Mouse (Mus musculus) natural killer cell, adult 2 months (primary cell): ENCODE results near the gene Nfil3.

Source experiments
- DNase-seq, 2 experiments: peaks; one replicate each; pipeline ENCODE4 v3.0.0; 2022; ENCODE audit warnings: low spot score in 2 of 2

Gene Nfil3

GRCm38 (mm10) chr13:52940956-52941355 is 39.9 kb downstream of the Nfil3 start:
- no peak for DNase-seq

- DNase-seq = no peak
Observed at GRCm38 (mm10) chr13:52930582-52930981, 50.3 kb downstream of the Nfil3 start.

DNA sequence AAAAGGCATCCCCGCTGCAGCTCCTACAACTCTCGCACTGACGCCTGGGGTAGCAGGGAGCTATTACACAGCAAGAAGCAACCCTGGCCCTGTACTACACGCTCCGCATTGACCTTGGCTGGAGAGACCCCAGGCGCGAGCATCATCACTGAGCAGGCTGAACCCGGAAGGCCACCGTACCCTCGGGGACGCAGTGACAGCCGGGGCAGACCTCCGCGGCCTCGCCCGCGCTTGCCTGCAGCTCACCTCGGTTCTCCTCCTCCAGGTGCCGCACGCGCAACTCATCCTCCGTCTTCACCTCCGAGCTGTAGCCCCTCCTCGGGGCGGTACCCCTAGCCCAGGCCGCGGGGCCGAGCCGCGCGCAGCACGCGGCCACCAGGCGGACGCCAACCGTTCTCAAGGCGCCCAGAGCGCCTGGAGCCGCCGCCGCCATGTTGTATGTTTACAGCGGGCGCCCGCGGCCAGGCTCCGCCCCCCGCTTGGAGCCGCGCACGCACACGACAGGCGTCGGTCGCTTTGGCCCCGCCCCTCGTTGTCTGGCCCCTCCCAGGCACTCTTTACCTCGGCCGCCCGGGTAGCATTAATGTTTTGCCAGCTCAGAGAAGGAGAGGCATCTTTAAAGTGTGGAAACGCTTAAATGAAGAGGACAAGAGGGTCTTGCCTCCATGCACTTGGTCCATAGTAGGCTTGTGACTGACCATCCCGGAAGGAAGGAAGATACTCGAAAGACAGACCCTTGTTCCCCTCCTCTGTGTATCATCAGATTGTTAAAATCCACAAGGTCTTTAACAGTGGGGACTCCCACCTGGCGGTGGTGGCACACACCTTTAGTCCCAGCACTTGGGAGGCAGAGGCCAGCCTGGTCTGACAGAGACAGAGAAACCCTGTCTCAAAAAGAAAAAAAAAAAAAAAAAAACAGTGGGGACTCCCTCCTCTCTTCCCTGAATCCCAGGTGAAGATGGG is 51.4 kb downstream of the Nfil3 start, which contains the start of gene Auh:
Gene Auh, minus strand, starts transcription at position 473 of the 963 bp plus-strand sequence.
- DNase-seq = peak; percentile 78 to 86

- DNase-seq = no peak
Observed at GRCm38 (mm10) chr13:52928392-52928791, 52.5 kb downstream of the Nfil3 start.

- no peak for DNase-seq
Observed at GRCm38 (mm10) chr13:52924457-52924856, 56.4 kb downstream of the Nfil3 start.

GRCm38 (mm10) chr13:52921966-52922365 is 58.9 kb downstream of the Nfil3 start:
- DNase-seq = no peak

DNA sequence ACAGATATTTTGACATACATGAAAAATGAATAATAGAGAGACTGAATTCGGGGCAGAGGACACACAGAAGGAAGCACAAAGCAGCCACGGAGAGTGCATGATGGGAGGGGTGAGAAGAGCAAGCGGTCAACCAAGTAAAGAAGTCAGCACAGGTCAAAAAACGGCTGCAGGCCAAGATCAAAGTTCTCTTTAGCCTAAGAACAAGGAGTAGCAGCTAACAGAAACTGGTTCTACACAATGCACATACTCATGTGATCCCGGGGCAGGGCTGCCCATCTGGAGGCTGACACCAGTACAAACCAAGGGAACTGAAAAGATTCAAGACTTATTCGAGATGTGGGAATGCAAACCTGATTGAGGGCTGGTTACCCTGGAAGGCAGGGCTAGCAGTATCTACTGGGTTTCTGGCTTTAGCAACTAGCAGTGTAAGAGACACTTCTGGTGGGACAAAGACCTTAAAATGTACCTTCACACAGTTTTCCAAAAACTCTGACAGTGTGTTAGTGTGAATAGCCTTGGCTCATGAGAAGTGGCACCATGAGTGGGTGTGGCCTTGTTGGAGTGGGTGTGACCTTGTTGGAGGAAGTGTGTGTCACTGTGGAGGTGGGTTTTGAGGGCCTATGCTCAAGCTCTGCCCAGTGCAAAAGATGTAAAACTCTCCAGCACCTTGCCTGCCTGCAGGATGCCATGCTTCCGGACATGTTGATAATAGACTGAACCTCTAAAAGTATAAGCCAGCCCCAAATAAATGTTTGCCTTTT is 59.6 kb downstream of the Nfil3 start:
- no peak for DNase-seq

DNA sequence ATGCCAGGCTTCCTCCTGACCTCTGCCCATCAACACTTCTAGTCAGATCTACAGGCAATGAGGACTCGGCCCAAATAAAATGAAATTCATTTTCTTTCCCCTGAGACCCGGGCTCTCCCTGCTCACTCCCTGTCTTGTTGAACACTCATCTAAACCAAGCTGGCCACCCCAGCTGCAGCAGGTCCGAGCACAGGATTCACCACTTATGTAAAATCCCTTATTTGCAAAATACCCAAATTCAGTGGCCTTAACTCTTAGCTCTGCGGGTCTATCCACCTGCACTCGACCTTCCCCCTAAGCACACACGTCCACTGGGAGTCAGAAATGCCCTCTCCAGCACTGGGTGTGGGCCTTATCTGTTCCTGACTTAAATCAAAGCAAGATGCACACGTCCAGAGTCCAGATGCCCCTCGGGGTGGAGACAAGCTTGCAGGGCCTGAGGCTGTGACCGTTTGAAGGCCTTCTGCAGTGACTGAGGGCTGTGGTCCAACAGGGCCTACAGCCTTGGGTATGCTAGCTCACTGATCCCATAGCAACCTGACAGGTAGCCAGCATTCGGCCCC is 61.0 kb downstream of the Nfil3 start:
- DNase-seq = no peak

- DNase-seq = no peak
Observed at GRCm38 (mm10) chr13:52918333-52918732, 62.5 kb downstream of the Nfil3 start.
